Mouse (Mus musculus) heart, adult 2 months (tissue): Measurements from ENCODE around the gene Eif1ad.

Experiments
- CTCF ChIP-seq: fragments of 200-600 bp; IDR thresholded peaks from 2 replicates; pipeline ENCODE4 v1.8.1; 2022; ENCODE audit warnings: antibody characterized with exemption, mild to moderate bottlenecking, moderate library complexity
- POLR2A ChIP-seq: fragments of 200-500 bp; IDR thresholded peaks from 2 replicates; pipeline ENCODE4 v1.6.1; 2011; ENCODE audit warnings: mild to moderate bottlenecking, low read depth, low read length, control low read depth; ENCODE audit not compliant: insufficient read depth

DNA sequence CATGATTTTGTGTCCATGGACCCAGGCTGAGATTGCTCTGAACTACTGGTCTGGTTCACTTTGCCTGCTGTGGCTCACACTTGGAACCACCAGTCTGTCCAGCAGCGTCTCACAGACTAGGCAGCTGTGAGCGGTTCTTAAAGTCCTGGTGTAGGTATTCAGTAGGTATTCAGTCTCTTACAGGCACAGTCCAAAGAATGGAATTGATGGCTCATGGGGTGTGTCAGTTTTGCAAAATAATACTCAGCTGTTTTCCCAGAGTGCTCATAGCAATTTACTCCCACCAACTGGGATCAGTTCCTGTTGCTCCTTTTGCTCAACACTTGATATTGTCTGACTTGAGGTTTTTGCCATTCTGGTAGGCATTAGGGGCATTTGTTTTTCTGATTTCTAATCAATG is 4.4 kb upstream of the Eif1ad start:
- no peak for TF ChIP-seq POLR2A
- TF ChIP-seq CTCF, result no peak
